Mouse (Mus musculus) ovary, postnatal 10 days (tissue): ENCODE data around the gene Ubxn6.
"Not testable (repeated sequence)": the region's sequence is repeated elsewhere in the genome, so short reads cannot be mapped to it uniquely, and the experiment has no call there.

ENCODE experiments used
- DNase-seq: peaks from one replicate; pipeline ENCODE4 v3.0.0; 2022; ENCODE audit warnings: low spot score

The Ubxn6 gene

DNA sequence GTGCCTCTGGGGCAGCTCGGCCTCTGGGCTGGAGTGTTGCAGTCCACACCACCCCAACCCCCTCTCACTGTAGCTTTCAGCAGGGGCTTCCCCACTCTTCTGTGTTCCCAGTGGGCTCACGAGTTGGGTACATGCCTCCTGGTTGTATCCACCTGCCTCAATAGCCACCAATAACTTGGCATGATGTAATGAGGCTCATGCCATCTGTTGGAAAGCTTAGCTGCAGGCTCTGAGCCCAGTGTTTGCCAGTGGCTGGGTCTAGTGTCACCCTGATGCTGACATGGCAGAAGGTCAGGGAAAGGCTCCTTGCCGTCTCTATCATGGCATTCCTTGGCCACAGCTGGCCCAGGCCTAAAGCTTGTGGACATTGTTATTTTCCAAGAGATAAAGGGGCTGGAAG, 26.0 kb upstream of the Ubxn6 start:
- no peak for DNase-seq

GRCm38 (mm10) chr17:56098711-56099572, 24.1 kb upstream of the Ubxn6 start:
- no peak for DNase-seq

- no peak for DNase-seq
Observed at GRCm38 (mm10) chr17:56098180-56098579, 23.4 kb upstream of the Ubxn6 start.

- DNase-seq = no peak
Observed at GRCm38 (mm10) chr17:56096883-56097282, 22.1 kb upstream of the Ubxn6 start.

GRCm38 (mm10) chr17:56092794-56093193, 18.0 kb upstream of the Ubxn6 start:
- no peak for DNase-seq

DNA sequence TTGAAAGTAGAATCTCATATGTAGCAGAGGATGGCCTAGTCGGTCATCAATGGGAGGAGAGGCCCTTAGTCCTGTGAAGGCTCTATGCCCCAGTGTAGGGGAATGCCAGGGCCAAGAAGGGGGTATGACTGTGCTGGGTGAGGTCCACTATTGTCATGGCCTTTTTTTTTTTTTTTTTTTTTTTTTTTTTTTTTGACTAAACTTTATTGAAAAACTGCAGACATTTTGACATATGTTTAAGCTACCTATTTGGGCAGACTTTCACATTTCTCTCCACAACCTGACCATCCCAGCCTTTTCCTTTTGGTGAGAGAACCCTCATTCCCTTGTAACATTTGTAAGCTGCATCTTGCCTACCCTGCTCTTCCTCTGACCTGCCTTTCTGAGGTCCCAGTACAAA, 17.5 kb upstream of the Ubxn6 start:
- DNase-seq = no peak

DNA sequence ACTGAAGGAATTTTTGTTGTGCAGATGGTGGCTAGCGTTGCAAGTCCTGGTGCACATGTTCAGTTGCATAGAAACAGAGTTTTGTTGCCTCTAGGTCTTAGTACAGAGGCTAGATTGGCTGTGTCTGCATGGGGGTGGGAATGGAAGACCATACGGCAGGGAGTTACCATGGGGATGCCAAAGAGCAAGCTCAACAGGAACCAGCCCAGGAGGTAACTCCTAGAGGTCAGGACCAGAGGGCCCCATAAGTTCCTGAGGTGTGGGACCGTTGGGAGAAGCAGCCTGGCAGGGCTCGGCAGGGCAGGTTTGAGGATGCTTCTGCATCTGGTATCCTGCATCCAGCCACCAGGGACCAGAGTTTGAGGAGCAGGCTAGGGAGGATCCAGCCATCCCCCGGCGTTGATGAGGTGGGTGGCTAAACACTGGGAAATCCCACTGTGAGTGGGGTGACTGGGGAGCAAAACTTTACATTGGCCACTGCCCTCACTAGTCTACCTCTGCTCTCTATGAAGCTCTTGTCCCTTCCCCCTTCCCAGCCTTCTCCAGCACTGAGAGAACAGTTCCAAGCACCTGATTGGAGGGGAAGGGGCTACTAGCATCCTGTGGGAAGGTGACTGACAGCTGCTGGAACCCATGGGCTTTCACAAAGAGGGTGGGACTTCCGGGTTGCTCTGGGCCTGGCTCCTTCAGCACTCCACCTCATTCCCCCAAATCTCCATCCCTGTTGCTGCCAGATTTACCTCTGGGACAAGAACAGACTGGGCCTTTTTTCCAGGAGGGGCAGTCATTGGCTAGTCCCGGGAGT, 6.2 kb upstream of the Ubxn6 start:
- DNase-seq = no peak

DNA sequence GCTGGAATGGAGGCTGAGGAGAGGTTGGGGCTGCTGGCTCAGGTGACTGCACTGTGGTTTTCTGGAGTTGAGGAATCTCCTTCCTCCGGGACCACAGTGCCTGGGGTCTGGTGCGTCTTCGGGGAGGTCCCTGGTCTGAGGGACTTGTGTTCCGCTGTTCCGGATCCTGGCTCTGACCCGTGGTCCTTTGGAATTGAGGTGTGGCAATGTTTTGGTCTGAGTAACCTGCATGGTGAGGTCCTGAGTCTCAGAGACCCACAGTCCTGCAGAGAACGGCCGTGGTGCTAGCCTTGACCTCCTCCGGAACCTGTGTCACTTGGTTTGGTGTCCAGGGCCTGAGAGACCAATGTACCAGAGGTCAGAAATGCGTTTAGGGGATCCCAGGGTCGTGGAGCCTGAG, 5.1 kb upstream of the Ubxn6 start:
- no peak for DNase-seq

DNA sequence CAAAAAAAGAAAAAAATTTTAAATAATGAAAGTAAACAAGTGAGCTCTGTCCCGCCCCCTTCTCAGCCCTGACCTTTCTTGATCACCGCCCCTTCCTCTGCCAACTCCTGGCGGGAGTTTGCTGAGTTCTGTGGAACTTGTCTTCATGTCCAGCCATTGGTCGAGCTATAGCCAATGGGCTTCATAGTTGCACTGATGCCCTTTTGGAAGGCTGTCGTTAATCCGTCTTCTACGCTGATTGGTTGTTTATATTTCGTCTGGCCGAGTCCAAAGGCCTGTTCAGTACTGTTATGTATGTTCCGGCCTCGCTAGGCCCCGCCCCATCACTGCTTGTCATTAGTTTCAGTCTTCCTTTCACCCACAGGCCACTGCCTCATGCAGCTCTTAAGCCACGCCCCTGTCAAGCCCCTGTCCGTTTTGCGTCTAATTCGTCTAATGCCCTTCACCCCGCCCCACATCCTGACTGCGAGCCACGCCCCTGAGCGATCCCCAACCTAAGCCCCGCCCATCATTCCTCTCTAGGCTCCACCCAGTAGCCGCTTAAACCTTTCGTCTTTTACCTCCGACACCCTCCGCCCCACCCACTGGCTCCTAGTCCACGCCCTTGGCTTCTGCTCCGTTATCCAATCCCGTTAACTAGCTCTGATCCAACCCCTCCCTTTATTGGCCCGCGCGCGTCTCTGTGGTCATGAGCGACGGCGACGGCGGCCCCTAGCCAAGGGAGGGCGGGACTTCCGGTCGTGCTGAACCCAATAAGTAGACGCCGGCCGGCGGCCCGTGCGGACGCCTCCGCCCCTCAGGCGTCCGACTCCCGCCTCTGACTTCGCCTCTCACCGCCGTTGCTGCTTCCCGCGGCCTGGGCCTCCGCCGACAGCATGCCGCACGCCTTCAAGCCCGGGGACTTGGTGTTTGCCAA, 4.3 kb upstream of the Ubxn6 start, which contains the start of gene Hdgfl2:
Gene Hdgfl2 (plus strand): TSS at position 755 of the 916 bp plus-strand sequence.
- DNase-seq = peak; percentile 95

DNA sequence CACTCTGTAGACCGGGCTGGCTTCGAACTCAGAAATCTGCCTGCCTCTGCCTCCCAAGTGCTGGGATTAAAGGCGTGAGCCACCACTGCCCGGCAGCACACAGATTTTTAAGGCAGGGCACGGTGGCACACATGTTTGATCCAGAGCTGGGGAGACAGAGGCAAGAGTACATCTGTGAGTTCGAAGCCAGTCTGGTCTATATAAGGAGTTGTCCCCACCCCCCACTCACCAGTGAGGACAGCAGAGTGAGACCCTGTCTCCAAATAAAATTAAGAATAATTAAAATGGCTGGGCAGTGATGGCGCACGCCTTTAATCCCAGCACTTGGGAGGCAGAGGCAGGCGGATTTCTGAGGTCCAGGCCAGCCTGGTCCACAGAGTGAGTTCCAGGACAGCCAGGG, 3.5 kb upstream of the Ubxn6 start:
- DNase-seq = not testable (repeated sequence)

GRCm38 (mm10) chr17:56077523-56077922, 2.7 kb upstream of the Ubxn6 start:
- no peak for DNase-seq

DNA sequence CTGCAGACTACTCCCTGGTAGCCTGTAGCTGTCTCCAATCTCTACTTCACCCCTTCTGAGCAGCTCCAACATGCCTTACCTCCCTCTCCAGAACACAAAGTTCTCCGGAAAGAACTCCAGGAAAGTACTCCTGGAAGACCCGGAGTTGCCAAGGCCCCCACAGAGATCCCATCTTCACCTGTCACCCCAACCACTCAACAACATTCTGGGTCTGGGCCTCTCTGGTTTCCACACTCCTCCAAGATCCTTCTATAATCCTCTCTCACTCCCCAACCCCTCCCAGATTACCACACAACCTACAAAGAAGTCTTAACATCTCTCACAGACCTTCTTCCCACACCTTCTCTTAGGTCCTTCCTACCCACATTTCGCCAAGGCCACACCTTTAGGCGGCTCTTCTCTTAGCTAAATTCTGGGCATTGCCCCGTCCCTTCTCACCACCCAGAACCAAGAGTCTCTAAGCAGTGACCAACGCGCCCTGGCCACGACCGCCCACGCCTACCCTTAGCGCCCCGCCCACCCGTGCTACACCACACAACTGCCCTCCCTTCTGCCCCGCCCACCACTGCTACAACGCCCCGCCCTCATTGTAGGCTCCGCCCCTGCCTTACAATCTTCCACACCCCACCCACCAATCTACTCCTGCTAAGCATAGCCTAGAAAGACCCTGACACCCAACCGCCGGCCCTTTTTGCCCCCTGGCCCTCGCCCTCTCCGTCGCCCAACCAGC, 566 bp downstream of the Ubxn6 start:
- DNase-seq = peak; percentile 50

- DNase-seq = no peak
Observed at GRCm38 (mm10) chr17:56072243-56072642, 2.6 kb downstream of the Ubxn6 start.

DNA sequence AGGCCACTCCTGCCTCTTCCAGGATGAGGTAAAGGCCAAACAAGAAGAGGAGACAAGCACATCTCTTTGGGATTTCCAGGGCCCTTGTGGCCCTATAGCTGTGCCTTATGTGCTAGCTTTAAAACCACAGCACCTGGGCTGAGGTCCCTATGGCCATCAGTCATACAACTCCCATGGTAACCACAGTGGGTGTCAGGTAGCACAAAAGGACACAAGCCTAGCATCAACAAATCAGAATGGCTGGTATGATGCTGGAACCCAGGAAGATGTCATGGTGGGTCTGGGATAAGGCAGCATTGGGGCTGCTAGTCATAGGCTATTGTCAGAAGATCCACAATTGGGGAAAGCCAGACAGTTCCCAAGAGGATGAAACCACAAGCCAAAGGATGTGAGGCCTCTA, 3.7 kb downstream of the Ubxn6 start:
- DNase-seq = no peak

GRCm38 (mm10) chr17:56069066-56069465, 5.8 kb downstream of the Ubxn6 start:
- no peak for DNase-seq

- DNase-seq = no peak
Observed at GRCm38 (mm10) chr17:56066451-56066850, 8.4 kb downstream of the Ubxn6 start.

DNA sequence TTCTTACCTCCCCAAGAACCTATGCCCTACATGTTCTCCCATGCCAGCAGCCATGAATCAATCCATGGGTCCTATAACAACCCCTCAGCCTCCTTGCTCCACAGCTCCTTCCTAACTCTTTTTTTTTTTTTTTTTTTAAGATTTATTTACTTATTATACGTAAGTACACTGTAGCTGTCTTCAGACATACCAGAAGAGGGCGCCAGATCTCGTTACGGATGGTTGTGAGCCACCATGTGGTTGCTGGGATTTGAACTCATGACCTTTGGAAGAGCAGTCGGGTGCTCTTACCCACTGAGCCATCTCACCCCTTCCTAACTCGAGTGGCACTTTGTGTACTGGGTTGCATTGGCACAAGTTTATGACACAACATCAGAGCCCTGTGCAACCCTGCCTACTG, 9.1 kb downstream of the Ubxn6 start:
- DNase-seq = not testable (repeated sequence)

GRCm38 (mm10) chr17:56062081-56062480, 12.7 kb downstream of the Ubxn6 start:
- no peak for DNase-seq

DNA sequence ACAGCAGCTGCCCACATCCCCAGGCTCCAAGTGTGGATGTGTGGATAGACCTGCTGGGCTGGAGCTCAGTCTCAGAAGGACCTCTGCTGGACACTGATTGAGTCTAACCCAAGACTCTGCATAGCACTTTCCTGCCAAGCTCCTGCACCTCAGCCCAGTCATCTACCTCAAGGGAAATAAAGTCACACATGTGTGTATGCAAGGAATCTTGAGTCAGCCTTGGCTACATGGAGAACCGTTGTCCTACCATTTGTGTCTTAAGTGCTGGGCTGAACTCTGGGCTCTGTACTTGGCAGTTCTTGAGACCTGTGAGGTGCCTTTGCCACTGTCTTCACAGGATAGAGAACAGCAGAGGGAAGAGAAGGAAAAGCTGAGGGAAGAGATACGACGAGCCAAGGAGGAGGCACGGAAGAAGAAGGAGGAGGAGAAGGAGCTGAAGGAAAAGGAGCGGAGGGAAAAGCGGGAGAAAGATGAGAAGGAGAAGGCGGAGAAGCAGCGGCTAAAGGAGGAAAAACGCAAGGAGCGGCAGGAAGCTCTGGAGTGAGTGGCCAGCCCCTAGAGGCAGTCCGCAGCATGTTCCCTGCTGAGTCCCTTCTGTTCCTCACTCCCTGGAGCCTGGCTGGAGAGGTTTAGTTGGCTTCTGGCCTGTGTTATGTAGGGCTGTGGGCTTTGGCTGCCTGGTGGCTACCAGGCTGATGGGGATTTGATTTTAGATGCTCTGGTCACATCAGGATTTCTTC, 17.3 kb downstream of the Ubxn6 start:
- no peak for DNase-seq

- DNase-seq = no peak
Observed at GRCm38 (mm10) chr17:56055945-56056678, 18.7 kb downstream of the Ubxn6 start.
